Mouse (Mus musculus) skeletal muscle tissue, adult 2 months (tissue): ENCODE results near the gene Dhrs1.

Source experiments
- DNase-seq: peaks from one replicate; pipeline ENCODE4 v3.0.0-alpha.2; 2012; ENCODE audit warnings: low read depth, low spot score

Dhrs1 gene

DNA sequence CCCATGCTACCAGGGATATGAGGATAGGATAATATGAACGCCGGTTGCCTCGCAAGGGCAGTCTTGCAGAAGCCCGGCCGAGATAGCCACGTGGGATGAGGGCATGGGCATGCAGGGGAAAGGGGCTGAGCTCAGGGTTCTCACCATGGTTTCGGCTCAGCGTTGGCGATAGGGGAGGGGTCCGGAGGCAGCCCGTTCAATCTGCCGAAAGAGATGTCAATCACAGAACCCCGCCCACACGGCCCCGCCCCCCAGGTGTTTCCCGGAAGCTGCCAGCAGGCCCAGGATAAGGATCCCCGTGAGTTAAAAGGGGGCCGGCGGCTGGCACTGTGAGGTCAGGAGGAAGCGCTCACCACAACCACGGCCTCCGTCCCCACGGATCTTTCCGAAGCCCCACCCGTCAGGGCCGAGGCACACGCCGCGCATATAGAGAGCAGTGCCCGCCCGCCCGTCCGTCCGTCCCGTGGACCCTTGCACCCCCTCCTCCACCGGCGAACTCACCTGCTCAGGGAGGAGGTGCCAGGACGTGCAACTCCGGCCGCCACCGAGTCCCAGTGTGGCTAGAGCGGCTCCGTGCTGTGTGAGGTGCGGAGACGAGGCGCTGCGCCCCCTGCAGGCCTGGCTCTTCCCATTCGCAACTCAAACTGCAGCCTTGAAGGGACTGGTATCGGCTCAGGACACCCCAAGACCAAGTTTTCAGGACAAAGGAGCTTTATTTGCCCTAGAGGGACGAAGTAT, 23.6 kb downstream of the Dhrs1 start, which contains the start of gene Rabggta:
TSS of gene Rabggta (minus strand) at position 564 of the 738 bp plus-strand sequence.
- DNase-seq = peak; percentile 80

DNA sequence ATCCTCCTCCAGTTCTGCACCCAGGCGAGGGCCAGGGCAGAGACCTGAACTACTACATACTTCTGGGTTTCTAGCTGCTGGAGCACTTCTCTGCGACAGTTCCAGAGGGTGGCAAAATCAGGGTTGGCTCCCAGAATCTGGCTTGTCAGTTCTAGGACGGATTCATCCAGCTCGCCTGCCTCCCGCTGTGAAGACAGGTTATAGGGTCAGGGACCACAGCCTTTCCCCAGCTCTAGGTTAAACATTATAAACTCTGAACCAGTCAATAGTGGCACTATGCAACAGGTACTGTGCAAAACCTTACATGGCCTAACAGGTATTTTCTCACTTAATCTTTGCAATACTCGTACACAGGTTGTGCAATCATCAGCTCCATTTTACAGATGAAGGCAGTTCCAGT, 24.4 kb downstream of the Dhrs1 start:
- no peak for DNase-seq

DNA sequence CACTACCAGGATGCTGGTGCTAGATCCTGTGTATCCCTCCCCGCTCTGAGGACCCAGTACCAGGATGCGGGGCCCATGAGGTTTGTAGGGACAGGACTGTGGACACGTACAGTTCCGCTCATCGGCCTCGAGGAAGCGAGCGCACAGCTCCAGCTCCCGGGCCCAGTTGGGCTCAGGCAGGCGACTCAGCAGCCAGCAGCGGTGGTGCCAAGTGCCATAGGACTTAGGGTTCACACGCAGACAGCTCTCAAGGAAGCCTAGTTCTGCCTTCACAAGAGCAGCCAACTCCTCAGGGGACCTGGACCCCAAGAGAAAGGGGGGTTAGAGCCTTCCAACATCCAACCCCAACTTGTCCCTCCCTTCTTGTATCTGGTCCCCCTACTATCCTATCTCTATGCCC, 24.8 kb downstream of the Dhrs1 start:
- no peak for DNase-seq

DNA sequence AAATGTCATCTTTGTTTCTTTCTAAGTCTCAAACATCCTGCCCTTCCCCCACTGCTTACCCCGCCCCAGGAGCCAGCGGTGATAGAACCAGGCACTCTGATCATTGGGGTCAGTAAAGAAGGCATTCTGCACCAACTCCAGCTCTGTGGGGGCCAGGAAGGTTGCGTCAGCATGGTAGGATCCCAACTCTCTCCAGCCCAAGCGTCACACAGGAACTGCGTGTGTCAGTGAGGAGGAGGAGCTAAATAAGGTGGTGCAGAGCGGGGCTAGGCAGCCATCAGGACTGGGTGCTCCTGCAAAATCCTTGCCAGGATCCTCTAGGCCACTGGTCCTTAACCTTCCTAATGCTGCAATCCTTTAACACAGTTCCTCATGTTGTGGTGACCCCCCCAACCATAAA, 25.8 kb downstream of the Dhrs1 start:
- DNase-seq = no peak

DNA sequence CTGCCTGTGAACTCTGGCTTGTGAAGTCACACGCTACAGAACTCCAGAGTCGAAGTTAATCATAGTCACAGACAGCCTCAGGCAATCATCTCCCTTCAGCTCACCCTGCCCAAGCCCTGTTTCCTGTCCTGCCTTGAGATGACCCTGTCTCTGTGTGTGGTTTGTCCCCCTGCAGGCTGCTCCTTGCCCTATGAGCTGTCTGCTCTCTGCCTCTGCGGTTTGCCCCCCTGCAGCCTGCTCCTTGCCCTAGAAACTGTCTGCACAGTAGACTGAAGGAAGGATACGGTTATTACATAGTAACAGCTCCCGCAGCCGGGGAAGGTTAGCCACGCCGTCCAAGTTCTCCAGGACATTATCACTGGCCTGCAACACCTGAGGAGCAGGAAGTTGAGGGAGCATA, 28.6 kb downstream of the Dhrs1 start:
- no peak for DNase-seq

DNA sequence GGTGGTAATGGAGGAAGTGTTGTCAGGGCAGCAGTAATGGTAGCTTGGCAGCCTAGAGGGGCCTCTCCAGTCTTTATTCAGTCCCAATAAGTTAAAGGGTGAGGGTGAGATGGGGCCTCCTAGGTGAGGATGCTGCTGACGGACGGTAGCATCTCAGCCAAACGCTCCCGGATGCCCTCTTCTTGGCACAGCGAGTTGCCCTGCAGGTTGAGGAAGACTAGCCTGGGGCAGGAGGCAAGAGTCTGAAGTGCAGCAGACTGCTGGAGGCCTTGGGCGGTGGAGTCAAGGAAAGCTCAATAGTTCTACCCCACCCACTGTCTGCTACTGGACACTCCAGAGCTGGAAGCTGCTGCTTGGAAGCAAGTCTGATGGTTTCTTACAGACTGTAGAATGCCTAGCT, 29.2 kb downstream of the Dhrs1 start:
- DNase-seq = no peak

DNA sequence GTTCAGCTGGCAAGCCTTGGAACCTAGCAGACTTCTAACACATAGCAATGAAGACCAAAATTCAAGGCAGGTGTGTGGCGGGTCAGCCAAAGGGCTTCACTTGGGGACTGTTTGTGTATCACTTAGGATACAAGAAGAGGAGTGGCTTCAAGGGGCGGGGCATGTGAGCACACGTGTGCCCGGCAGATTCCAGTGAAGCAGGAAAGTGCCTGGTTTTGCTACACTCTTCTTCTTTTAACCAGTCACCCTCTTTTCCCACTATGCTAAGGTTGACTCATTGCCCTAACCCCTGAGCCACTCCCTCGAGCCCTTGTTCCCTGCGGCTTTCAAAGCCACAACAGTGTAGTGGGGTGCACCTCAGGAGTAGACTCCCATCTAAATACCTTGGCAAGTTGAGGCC, 30.6 kb downstream of the Dhrs1 start:
- DNase-seq = no peak

DNA sequence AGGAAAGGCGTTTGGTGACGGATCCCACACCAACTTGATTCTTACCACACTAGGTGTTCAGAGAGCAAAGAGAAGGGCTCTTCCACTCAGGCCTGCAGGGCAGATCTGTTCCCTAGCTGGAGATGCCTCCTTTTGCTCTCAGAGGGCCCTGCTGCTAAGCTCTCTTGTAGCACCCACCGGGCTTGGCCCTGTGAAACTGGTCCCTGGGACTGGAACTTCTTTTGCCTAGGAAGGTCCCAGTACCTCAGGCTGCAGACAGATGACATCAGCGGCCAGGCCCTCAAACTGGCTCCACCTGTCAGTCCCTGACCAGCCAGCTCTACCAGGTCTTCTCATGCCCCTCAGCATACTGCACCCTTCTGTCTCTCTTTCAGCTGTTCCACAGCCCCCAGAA, 31.8 kb downstream of the Dhrs1 start, which contains the start of gene Tgm1:
TSS of gene Tgm1 (minus strand) at position 198 of the 394 bp plus-strand sequence.
- DNase-seq = no peak

DNA sequence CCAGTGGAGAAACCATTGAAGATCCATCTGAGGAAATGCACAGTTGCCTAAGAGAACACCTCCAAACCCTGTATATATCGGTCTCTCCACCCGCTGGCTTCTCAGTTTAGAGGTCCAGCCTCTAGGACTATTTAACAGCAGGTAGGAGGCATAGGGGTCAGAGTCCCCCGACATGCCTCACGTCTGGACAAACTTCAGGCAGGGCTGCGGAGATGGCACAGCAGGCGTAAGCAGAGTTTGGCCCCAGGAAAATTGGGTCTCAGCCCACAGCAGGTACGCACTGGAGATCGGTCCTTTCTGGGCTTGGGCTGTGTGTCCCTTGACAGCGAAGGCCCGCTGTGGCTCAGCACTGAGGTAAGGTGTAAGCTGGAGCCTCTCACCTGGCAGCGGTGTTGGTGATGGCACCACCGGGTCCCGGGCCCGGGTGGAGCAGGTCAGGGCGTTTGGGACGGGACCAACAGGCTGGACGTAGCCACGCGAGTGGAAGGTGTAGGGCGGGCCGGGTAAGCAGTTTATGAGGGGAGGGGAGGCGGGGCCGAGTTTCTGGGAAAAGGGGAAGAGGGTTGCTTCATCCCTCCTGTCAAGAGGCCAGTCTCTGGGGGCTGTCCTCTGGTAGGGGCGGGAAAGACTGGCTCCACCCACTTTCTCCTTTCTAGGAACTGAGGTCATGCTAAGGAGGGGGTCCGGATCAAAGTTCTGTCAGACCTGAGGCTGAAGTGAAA, 32.3 kb downstream of the Dhrs1 start:
- DNase-seq = no peak

DNA sequence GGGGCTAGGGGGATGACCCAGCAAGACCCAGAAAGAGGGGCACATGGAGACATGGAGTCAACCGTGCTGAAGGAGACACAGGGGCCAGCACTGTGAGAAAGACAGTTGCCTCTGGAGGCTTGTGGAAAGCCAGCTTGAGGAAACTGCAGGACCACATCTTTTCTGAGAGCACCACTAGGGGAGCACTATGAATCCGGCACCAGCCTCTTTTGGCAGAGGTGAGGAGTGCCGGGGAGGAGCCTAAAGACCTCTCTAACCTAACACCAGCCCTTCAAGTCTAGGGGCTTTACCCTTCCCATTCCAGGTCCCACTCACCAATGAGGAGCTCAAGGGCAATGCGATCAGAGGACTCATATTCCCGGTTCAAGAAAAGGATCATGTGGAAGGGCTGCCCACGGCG, 33.7 kb downstream of the Dhrs1 start:
- no peak for DNase-seq

DNA sequence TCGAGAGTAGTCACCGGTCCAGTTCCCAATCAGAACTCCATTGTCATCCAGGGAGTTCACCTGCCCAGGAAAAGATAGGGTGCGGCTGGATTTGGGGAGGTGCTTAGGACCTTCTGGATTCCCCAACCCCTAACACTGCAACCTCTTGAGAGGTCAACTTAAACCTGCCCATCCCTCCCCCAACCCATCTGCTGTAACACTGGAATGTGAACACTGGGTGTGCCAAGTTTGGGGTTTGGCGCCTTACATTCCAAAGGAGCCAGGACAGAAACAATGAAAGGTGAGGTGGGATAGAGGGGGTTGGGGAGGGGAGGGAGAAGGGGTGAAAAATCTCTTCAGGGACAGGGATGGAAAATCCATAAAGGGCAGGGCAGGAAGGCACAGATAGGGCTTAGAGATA, 36.0 kb downstream of the Dhrs1 start:
- DNase-seq = no peak

DNA sequence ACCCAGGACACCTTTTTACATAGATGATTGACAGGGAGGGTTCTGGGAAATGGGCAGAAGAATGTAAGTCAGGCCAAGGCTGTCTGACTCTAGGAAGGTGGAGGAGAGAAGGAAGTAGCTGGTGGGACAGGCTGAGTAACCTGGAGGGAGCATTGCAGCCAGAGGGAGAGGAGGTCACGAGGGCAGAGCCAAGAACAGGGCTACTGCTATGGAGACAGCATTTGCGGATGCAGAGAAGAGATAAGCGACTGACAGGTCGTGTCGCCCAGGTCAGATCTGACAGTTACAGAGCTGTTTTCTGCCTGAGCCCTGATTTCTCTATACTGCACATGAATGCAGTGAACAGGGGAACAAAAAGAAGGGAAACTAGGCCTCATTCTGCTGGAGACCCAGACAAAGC, 38.1 kb downstream of the Dhrs1 start:
- no peak for DNase-seq

DNA sequence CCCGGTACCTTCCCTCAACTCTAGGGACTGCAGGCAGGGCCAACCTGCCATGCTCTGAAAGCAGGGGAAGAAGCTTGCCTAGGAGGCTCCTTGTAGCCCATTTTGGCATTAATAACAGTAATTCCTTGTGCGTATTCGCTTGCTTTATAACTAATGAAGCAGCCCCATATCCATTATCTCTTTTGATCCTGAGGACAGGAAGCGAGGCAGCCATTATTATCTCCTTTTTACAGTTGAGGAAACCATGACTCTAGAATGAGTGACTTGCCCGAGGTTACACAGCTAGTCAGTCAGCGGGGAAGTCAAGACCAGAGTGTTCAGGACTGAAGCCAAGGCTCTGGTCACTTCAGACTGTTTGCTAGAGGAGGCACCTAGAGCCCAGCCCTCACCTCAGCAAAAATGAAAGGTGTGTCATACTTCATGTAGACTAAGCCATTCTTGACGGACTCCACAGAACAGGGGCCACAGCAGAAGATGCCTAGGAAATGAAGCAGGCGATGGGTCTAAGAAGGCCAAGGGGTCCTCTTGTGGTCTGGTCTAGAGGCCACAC, 39.4 kb downstream of the Dhrs1 start:
- DNase-seq = no peak

DNA sequence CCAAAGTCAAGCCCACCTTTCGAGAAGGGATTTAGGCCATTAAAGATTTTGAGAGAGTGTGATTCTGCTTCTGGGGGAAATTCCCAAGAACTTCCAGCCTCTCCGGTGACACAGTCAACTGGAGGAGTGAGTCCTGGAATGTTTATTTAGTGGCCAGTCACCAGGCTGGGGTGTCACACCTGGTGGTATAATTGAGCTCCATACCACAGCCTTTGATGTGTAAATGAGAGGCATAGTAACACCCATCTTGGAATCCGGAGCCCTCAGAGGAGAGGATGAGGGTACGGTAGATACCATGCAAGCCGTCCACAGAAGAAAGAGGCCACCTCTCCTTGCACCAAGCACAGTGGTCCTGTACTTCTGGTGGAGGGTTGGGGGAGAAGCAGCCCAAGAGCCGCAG, 42.7 kb downstream of the Dhrs1 start:
- no peak for DNase-seq

DNA sequence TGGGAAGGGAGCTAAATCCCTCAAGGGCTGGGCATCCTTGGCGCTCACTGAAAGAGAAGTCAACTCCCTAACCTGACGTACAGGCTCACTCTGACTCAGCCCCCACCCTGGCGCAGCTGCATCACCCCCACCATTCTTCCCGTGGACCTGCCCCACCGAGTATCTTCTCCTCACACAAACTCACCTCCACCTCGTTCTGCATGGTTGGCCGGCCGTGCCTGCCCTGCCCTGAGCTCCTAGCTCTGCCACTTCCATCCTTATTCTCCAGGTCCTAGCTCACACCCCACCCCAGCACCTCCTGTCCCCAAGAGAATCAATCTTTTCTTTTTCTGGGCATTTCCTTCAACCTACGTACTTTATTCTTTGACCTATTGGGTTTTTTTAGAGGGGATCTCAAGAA, 44.4 kb downstream of the Dhrs1 start:
- no peak for DNase-seq

DNA sequence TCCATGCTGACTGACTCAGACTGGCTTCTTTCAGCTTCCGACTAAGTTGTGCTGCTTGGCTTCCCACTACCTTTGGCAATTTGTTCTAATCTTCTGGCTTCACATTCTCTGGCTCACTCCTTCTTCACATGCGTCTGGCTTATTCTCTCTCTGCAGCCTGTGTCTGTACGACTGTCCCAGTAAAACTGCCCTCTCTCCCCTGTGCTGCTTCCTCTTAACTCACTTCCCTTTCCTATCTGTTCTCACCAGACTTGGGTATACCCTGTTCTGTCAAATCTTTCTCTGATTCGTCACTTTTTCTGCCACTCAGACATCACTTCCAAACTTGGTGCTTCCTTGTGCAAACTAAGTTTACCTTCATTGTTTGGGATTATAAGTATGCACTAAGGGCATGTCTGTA, 48.3 kb downstream of the Dhrs1 start:
- no peak for DNase-seq

DNA sequence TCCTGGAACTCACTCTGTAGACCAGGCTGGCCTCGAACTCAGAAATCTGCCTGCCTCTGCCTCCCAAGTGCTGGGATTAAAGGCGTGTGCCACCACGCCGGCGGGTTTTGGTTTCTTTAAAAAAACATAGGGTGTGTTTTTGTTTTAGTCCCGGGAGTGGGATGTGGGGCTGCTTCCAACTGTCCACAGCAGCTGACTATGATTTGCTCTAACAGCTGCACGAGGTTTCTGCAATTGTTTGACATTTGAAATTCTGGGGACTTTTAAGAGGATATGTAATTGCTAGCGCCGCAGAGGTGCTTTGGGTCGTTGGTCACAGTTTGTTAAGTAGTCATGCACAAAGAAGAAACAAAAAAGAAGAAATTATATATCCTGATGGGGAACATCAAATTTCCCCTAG, 56.1 kb downstream of the Dhrs1 start:
- no peak for DNase-seq
